Mouse (Mus musculus): ENCODE measurements around the gene Tmem100. TPM values are rescaled to one million over a fixed set of nuclear protein-coding genes. Genes with fewer than 3 reads are reported as not detected.

The Tmem100 gene
- polyA plus RNA-seq (2016; fragmentation: Nextera tagmentation; extraction: Ambion mirVana): 13.6 and 14.1 TPM in 2 replicates

DNA sequence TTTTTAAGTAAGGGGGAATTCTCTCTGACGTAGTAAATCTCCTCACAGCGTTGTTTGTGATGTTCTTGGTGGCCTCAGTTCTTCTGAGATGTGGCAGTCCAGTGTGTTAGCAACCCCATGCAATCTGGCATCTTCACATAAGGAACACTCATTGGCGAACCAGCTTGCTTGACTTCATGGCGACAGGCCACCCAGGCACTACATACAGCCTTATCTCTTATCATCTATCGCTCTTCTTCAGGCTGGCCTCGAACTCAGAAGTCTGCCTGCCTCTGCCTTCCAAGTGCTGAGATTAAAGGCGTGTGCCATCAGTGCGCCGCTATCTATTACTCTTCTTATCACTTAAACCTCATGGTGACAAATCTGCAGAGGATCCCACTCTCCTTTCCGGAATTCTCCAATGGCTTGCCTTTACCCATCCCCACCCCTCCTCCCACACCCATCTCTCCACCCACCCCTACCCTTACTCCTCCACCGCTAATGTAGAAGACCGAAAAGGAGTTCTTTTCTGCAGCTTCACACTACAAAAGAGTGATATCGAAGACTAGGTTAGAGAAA is at the start of gene Tmem100:
Gene Tmem100, plus strand, starts transcription at position 508 of the 558 bp plus-strand sequence.
- Histone ChIP-seq H3K4me1 (peaks cover 21% of the 10 kb centered on the region; the same call in 1 of the 2 replicates), H3K27me3 (ENCODE audit: insufficient read depth, poor library complexity, severe bottlenecking) (peaks cover 35% of the 10 kb centered on the region), H3K36me3 (no peaks in the 10 kb centered on the region; the same call in 1 of the 2 replicates), H3K27ac (peak within 1 kb of the TSS; percentile 29), H3K9me3 (no peaks in the 10 kb centered on the region), H3K4me3 (peak within 1 kb of the TSS; percentile 54)
- peak; percentile 25 for DNase-seq (ENCODE audit: low spot score)
- WGBS: 38% methylated on average over 13 of the region's 13 CpGs

DNA sequence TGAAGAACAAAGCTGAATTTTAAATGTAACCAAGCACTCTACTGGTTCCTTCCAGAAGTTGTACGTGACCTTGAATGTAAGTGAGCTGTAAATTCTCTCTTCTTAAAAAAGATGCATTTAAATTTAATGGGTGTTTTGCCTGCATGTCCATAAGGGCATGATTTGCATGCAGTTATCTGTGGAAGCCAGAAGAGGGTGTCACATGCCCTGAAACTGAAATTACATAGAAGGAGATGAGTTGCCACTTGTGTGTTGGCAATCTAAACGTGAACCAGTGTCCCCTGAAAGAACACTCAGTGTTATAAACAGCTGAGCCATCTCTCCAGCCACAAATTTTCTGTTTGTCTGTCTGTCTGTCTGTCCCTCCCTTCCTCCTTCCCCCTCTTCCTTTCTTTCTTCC is 47.2 kb upstream of the Tmem100 start:
- DNase-seq (ENCODE audit: low spot score): no peak
- Histone ChIP-seq H3K4me1 (peaks cover 14% of the 10 kb centered on the region), H3K27me3 (ENCODE audit: insufficient read depth, poor library complexity, severe bottlenecking) (0 out of 2 replicates have a peak, but pooled peaks cover 4% of the 10 kb centered on the region), H3K27ac (no peak overlapping the region), H3K36me3 (peaks cover 21% of the 10 kb centered on the region), H3K4me3 (no peak overlapping the region), H3K9me3 (no peaks in the 10 kb centered on the region)
- WGBS: 70% methylated on average over 2 of the region's 2 CpGs

DNA sequence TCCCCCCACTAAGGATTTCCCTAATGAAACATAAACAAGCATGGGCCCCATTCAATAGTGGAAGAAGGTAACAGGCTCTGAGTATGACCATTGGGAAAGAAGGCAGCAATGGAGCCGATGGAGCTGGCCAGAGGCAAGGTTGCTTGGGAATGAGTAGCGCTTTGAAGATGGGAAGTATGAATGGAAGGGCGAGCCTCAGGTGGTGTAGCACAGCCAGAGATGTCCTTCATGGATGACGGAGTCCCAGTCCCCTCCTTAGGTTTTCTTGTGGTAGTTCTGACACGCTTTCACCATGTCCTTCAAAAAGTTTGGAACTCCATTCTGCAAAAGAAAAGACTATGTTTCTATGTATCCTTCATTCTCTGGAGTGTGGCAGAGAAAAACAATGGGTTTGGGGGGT is 45.7 kb upstream of the Tmem100 start:
- Histone ChIP-seq H3K27me3 (ENCODE audit: insufficient read depth, poor library complexity, severe bottlenecking) (0 out of 2 replicates have a peak, but pooled peaks cover 4% of the 10 kb centered on the region), H3K36me3 (peaks cover 21% of the 10 kb centered on the region), H3K9me3 (no peaks in the 10 kb centered on the region), H3K27ac (no peak overlapping the region), H3K4me1 (no peaks in the 10 kb centered on the region), H3K4me3 (no peak overlapping the region)
- WGBS: 88% methylated on average over 5 of the region's 5 CpGs
- peak; percentile 54 for DNase-seq (ENCODE audit: low spot score)

DNA sequence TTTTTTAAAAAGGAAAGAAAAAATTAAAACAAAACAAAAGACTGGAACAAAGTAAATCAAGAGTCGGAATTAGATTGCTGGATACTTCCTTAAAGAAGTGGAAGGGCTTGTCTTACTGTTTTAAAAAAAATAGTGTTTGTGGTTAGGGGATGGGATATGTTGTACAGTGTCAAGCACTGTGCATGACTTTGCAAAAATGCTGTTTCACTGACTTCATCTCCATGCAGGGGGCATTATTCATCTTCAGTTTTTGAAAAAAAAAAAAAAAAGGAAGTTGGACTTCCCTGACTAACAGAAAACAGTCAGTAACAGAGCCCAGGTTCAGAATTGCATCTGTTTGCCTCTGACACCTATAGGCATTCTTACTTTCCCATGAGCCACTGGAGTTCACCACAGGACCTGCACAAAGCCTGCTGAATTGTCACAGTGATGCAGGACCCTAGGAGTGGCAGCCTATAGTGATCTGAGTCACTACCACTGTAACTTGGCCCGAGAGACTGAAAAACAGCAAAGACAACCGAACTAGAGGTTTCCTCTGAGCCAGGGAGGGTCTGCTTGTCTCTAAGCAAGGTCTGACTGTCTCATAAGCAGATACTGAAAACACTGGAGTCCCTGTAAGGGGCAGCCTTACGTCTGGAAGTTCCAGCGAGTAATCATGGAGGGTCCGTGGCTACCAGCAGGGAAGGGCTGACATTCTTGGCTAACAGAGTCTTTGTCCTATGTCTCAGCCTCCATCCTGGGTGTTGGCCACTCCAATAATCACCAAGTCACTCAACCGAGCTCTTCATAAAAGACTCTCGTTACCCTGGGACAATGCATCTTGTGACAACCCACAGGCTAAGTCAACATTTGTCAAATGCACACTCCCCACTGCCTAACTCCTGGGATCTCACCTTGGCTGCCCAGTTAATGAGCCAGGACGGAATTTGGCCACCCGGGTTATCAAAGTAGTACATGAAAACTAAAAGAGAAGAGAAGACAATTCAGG is 44.7 kb upstream of the Tmem100 start:
- WGBS: 74% methylated on average over 10 of the region's 10 CpGs

DNA sequence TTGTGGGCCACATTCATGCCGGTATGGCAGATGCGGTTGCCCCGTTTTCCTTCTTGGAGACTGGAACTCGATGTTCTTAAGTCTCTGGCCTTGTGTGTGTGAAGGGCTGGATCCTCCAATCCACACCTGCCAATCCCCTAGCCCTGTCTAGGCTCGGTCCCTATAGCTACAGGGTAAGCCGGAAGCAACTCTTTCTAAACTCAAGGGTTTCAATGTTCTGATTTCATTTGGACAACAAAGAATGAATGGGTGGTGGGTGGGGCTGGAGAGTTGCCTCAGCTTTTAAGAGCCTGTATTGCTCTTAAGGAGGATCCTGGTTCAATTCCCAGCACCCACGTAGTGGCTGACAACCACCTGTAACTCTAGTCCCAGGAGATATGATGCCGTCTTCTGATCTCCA is 43.6 kb upstream of the Tmem100 start:
- 94% methylated on average over 8 of the region's 8 CpGs for WGBS
- Histone ChIP-seq H3K4me3 (no peak overlapping the region), H3K4me1 (no peaks in the 10 kb centered on the region), H3K27ac (no peak overlapping the region), H3K27me3 (ENCODE audit: insufficient read depth, poor library complexity, severe bottlenecking) (no peaks in the 10 kb centered on the region), H3K36me3 (peaks cover 24% of the 10 kb centered on the region), H3K9me3 (no peaks in the 10 kb centered on the region)
- no peak for DNase-seq (ENCODE audit: low spot score)

More for the DNA sequence above, 44.7 kb upstream of the Tmem100 start:
- H3K27ac ChIP-seq: no peak overlapping the region
- H3K27me3 ChIP-seq (ENCODE audit: insufficient read depth, poor library complexity, severe bottlenecking): 0 out of 2 replicates have a peak, but pooled peaks cover 4% of the 10 kb centered on the region
- H3K9me3 ChIP-seq: no peaks in the 10 kb centered on the region
- H3K4me3 ChIP-seq: no peak overlapping the region
- H3K36me3 ChIP-seq: peaks cover 24% of the 10 kb centered on the region
- H3K4me1 ChIP-seq: no peaks in the 10 kb centered on the region
- DNase-seq (ENCODE audit: low spot score): no peak

DNA sequence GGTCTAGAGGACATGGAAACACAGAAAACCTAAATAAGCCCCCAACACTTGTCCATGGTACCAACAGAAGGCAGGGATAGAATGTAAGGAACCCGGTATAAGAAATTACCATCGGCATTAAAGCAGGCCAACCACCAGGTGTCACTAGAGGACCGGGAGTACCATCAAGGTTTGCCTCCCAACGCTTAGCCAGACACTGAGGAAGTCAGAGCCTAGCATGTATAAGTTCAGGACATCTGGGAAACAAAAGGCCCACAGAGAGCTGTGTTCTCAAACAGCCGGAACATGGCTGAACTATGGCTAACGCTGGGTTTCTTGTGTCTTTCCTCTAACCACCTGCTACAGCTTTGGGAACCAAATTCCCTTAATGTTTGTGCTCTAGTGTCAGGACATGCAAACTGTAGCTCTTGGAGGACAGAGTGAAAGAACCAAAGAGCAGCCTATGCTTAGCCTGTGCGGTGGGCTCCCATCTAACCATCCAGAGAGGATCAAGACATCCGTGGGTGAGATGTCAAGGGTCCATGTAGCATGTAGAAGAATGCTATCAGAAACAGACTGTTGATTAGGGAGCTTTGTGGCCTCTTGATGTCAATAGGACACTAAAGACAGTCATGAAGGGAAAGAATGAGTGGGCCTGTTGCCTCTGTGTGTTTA is 41.1 kb upstream of the Tmem100 start:
- 22% methylated on average over 8 of the region's 8 CpGs for WGBS

DNA sequence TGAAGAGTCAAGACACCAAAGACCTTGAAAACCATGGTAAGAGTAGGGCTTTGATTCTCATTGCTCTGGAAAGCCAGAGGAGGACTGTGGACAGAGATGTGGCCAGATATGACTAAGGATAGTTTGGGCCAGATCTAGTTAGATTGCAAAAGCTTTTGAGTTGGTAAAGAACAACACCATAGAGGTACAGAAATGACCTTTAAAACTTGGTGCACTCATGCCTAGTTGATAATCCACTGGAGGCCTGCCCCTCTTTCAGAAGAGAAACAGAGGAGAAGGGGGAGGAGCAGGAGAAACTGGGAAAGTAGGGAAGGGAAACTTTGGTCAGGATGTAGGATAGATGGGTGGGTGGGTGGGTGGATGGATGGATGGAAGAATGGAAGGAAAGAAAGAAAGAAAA is 38.5 kb upstream of the Tmem100 start:
- H3K36me3 ChIP-seq: peaks cover 11% of the 10 kb centered on the region; the same call in 1 of the 2 replicates
- DNase-seq (ENCODE audit: low spot score): no peak
- H3K9me3 ChIP-seq: no peaks in the 10 kb centered on the region
- no peak overlapping the region for H3K4me3 ChIP-seq
- H3K27ac ChIP-seq: no peak overlapping the region
- H3K27me3 ChIP-seq (ENCODE audit: insufficient read depth, poor library complexity, severe bottlenecking): no peaks in the 10 kb centered on the region
- H3K4me1 ChIP-seq: no peaks in the 10 kb centered on the region

More for the DNA sequence above, 41.1 kb upstream of the Tmem100 start:
- Histone ChIP-seq H3K27ac (peak overlapping the region; percentile 45; the same call in 1 of the 2 replicates), H3K27me3 (ENCODE audit: insufficient read depth, poor library complexity, severe bottlenecking) (no peaks in the 10 kb centered on the region), H3K4me3 (no peak overlapping the region), H3K36me3 (peaks cover 18% of the 10 kb centered on the region), H3K4me1 (no peaks in the 10 kb centered on the region), H3K9me3 (no peaks in the 10 kb centered on the region)
- peak; percentile 82 for DNase-seq (ENCODE audit: low spot score)

DNA sequence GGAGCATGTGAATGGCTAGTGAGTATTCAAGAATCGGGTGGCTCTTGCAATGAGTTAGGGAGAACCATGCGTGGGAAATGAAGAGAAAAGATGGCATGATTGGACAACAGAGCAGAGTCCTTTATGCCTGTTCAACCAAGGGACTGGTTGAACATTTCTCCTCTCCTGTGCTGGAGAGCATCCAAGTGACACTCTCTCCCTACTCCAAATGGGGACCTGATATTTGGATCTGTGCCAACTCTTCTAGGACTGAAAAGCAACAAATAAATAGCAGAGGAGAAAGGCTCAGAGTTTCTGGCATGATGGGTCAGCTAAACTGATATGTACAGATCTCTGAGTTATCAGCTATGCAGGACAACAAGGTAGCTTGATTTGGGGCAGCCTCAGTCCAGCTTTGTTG is 35.4 kb upstream of the Tmem100 start:
- H3K36me3 ChIP-seq: peaks cover 3% of the 10 kb centered on the region; the same call in 1 of the 2 replicates
- H3K27ac ChIP-seq: no peak overlapping the region
- WGBS: 84% methylated on average over 2 of the region's 2 CpGs
- H3K9me3 ChIP-seq: no peaks in the 10 kb centered on the region
- no peaks in the 10 kb centered on the region for H3K4me1 ChIP-seq
- H3K27me3 ChIP-seq (ENCODE audit: insufficient read depth, poor library complexity, severe bottlenecking): no peaks in the 10 kb centered on the region
- H3K4me3 ChIP-seq: no peak overlapping the region
- peak; percentile 10 for DNase-seq (ENCODE audit: low spot score)

DNA sequence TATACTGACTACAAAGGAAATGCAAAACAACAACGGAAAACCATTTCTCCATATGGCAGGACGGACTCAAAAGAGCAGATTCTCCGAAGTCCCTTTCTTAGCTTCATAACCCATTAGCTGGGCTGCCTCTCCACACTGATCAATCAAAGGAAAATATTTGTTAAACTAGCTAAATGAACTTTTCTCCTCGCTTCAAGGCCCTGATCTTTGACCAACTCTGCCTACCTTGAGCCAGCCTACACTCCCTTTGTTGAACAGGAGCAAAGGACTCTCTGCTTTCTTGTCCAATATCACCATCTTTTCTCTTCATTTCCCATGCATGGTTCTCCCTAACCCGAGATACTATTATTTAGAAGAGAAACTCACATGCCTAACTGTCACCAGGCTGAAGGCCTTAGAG is 34.6 kb upstream of the Tmem100 start:
- Histone ChIP-seq H3K4me3 (no peak overlapping the region), H3K27me3 (ENCODE audit: insufficient read depth, poor library complexity, severe bottlenecking) (no peaks in the 10 kb centered on the region), H3K36me3 (no peaks in the 10 kb centered on the region; the same call in 1 of the 2 replicates), H3K9me3 (no peaks in the 10 kb centered on the region), H3K27ac (no peak overlapping the region), H3K4me1 (no peaks in the 10 kb centered on the region)
- 80% methylated on average over 5 of the region's 5 CpGs for WGBS
- no peak for DNase-seq (ENCODE audit: low spot score)

DNA sequence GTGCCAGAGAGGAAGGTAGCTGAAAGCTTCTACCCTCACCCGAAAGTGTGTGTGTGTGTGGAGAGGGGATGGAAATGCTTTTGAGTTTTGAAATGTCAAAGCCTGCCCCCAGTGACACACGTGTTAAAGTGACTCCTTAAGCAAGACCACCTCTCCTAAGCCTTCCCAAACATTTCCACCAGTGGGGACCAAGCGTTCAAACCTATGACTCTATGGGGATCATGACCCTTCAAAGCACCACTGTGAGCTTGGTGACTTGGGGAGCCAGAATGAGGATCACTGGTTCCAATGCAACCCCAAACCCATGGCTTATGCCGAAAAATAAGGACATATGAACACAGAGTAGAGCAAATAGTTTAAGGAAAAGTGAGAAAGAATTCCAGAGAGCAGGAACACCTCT is 33.7 kb upstream of the Tmem100 start:
- Histone ChIP-seq H3K27me3 (ENCODE audit: insufficient read depth, poor library complexity, severe bottlenecking) (no peaks in the 10 kb centered on the region), H3K27ac (no peak overlapping the region), H3K9me3 (no peaks in the 10 kb centered on the region), H3K4me3 (no peak overlapping the region), H3K36me3 (no peaks in the 10 kb centered on the region), H3K4me1 (0 out of 2 replicates have a peak, but pooled peaks cover 3% of the 10 kb centered on the region)
- WGBS: 88% methylated on average over 4 of the region's 4 CpGs
- peak; percentile 51 for DNase-seq (ENCODE audit: low spot score)

DNA sequence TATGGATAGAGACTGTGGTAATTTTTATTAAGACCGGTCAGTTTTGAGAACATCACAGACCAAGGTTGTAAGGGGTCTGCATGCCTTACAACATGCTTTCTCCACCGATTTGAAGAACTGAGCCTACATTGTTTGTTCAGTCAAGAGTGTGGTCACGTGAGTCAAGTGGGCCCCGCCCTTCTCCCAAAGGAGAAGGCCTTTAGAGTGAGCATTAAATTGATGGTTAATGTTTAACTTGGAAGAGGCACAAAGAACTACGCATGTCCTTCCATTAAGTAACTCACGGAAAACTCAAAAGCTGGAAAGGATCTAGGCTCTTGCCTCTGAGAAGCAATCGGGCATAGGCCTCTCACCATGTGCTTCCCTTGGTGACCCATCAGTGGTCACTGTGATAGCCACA is 33.3 kb upstream of the Tmem100 start:
- Histone ChIP-seq H3K27me3 (ENCODE audit: insufficient read depth, poor library complexity, severe bottlenecking) (no peaks in the 10 kb centered on the region), H3K4me1 (0 out of 2 replicates have a peak, but pooled peaks cover 6% of the 10 kb centered on the region), H3K9me3 (no peaks in the 10 kb centered on the region), H3K36me3 (no peaks in the 10 kb centered on the region), H3K27ac (no peak overlapping the region), H3K4me3 (no peak overlapping the region)
- WGBS: 86% methylated on average over 7 of the region's 7 CpGs
- DNase-seq (ENCODE audit: low spot score): peak; percentile 10

DNA sequence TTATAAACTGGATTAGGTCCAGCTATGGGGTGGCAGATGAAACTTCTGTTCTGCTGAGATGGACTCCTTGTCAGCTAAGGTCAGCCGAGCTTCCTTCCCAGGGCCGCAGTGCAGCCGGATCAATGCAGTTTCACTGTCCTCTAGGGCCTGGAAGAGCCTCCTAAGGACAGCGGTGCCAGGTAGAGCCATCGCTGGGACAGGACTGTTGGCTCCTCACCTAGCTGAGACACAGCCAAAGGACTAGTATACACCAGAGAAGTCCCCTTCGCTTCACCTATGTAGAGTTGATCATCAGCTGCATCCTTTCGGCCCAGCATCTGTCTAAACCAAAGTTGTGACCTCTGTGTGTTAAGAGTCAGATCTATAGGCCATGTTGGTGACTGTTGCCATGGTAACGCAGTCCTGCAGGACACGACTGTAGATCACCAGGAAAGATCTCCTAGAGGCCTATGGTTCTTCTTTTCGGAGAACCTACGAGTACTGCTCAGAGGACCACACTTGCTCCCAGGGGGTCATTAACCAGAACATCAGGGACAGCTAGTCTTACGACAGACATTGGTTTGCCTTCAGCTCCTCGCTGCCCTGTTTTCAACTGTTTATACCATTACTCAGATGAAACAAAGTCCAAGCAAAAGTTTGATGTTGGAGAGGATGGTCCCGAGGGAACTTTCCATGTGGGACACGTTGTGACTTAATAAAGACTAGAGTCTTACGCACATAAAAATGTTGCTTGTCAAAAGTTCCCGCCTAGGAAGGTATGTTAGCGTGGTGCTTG is 31.0 kb upstream of the Tmem100 start:
- WGBS: 88% methylated on average over 18 of the region's 18 CpGs
- peak; percentile 73 for DNase-seq (ENCODE audit: low spot score)
- Histone ChIP-seq H3K9me3 (no peaks in the 10 kb centered on the region), H3K4me3 (no peak overlapping the region), H3K36me3 (no peaks in the 10 kb centered on the region), H3K4me1 (peaks cover 10% of the 10 kb centered on the region; the same call in 1 of the 2 replicates), H3K27ac (no peak overlapping the region), H3K27me3 (ENCODE audit: insufficient read depth, poor library complexity, severe bottlenecking) (no peaks in the 10 kb centered on the region)
